Mouse (Mus musculus) heart, adult 18-20 months (tissue): ENCODE measurements around the gene Chpf. TPM values are rescaled to one million over a fixed set of nuclear protein-coding genes. Genes with fewer than 3 reads are reported as not detected.

Experiments
- DNase-seq, 2 experiments: peaks; one replicate each; pipeline ENCODE4 v3.0.0; 2021 to 2022; ENCODE audit warnings: mixed read lengths in 1 of 2
- total RNA-seq, 2 experiments: library from RNA; stranded (reverse); gene quantifications; 2 replicates each; pipeline ENCODE4 v1.2.3; 2021

Gene Chpf
- total RNA-seq, 2 experiments from 2014 or later, result 22.0 to 22.4 TPM

GRCm38 (mm10) chr1:75499441-75499840 lies 20.3 kb upstream of the Chpf start:
- DNase-seq, result no peak

- DNase-seq, result no peak
These were observed 19.8 kb upstream of the Chpf start for GRCm38 (mm10) chr1:75498897-75499296.

DNA sequence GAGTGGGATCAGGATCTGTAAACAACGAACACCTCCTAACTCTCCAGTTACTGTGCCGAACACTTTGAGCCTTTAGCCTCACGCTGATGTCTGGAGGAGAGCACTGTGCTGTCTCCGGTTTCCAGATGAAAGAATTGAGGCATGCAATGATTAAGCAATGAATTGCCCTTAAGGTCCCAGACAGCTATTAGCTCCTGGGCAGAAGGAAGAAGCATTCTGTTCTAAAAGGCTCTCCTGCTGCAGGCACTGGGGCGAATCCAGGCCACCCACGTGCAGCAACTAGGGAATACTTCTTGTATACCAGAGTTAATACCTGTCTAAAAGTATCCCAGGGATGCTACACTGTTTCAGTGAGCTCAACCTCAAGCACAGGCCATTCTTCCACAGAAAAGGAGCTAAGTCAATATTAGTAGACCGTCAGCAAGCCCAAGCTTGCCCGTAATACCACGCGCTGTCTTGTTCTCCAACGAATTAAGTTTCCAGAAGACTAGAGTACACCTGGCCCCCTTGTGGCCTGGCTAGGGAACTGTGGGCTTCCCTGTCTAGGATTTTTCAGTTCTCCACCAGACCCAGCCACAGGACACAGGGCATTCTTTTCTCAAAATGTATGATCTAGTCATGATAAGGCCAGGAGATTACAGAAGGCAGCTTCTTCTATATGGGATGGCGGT lies 15.9 kb upstream of the Chpf start:
- DNase-seq, result peak in 1 of 2 experiments; percentile 36

DNA sequence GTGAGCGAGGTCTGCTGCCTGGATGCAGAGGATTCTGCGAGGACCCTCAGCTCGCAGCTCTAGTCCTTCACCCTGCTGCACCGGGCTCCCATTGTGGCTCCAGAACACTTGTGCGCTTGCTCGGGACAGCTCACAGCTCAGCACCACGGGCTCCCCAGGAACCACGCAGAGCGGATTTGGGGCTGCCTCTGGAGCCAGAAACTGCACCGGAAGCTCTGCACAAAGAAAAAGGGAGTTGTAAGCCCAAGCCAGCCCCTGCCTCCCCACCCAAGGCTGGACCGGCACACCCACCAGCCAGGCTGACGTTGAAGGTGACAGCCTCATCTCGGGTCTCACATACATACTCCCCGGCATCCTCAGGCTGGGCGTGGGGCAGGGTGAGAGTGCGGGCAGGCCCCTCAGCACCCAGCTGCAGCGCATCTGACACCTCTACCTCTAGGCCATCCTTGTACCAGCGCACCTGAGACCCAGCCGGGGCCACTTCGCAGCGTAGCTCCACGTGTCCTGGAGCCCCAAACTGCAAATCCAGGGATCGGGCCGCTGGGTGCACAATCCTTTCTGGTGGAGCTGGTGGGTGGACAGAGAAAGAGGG lies 13.6 kb upstream of the Chpf start:
- DNase-seq, result no peak

- no peak for DNase-seq
These were observed 11.9 kb upstream of the Chpf start for GRCm38 (mm10) chr1:75490785-75491551.

GRCm38 (mm10) chr1:75487405-75488161 lies 8.5 kb upstream of the Chpf start:
- peak; percentile 48 to 51 for DNase-seq

- no peak for DNase-seq
These were observed 7.9 kb upstream of the Chpf start for GRCm38 (mm10) chr1:75487040-75487404.

- DNase-seq, result no peak
These were observed 7.5 kb upstream of the Chpf start for GRCm38 (mm10) chr1:75486561-75486960.

DNA sequence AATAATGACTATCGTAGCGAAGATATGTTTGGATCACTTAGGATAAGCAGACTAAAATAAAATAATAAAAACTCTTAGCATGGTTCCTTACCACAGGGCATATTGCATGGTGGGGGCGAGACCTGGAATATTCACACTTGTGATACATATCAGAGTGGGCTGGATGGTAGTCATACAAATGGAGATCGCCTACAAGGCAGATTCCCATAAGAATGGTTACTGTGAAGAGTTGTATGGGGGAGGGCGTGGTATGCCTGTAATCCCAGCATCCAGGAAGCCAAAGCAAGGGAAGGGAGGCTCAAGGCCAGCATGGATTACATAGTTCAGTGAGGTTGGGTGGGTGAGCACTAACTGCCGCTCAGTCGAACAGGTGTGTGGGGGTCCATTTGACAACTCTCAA lies 1.6 kb upstream of the Chpf start:
- no peak for DNase-seq

DNA sequence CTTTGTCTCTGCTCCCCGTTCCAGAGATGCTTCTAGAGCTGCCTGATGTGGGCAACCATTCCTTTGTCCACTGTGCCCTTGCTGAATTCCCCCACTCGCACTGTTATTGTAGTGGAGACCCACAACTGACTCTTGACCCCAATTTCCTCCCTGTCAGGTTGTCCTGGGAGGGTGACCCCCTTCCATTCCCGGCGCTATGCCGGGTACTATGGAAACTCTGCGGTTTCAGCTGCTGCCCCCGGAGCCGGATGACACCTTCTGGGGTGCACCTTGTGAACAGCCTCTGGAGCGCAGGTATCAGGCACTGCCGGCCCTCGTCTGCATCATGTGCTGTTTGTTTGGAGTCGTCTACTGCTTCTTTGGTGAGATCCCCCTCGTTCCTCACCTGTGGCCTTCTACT lies 929 bp upstream of the Chpf start:
- no peak for DNase-seq

- DNase-seq, result no peak
These were observed 505 bp upstream of the Chpf start for GRCm38 (mm10) chr1:75479635-75479989.

DNA sequence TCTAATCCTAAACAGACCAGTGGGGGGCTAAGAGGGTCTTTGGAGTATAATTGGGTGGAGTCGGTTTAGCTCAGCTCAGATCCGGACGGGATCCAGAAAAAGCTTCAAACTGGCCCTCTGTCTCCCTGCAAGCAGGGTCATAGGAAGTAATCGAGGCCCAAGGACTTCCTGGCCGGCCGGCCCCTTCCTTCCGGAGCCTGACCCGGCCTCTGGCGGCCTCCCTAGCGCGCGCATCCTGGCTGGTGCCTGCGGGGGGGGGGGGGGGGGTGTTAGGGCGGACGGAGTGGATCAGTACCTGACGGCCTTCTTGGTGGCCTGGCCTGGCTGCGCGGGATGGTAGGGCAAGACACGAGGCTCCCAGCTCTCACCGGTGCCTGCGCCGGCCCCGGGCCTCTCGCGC lies 610 bp downstream of the Chpf start:
- peak; percentile 60 to 74 for DNase-seq

- DNase-seq, result no peak
These were observed 1.2 kb downstream of the Chpf start for GRCm38 (mm10) chr1:75477966-75478290.

GRCm38 (mm10) chr1:75477264-75477965 lies 1.7 kb downstream of the Chpf start:
- peak; percentile 70 to 86 for DNase-seq

GRCm38 (mm10) chr1:75476441-75476840 lies 2.7 kb downstream of the Chpf start:
- no peak for DNase-seq

DNA sequence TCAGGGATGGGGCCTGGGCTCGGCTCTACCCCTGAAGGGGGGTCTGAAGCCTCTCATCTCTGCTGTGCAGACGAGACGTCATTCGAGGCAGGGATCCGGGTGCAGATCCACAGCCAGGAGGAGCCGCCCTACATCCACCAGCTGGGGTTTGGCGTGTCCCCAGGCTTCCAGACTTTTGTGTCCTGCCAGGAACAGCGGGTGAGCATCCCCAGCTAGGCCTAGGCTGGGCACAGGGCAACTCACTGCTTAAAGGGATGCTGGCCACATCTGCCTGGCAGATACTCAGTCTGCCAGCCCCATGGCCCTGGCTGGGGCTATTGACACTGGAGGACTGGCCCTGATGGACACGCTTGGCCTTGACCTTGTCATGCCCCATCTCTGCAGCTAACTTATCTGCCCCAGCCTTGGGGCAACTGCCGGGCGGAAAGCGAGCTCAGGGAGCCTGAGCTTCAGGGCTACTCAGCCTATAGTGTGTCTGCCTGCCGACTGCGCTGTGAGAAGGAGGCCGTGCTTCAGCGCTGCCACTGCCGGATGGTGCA lies 9.8 kb downstream of the Chpf start:
- no peak for DNase-seq

DNA sequence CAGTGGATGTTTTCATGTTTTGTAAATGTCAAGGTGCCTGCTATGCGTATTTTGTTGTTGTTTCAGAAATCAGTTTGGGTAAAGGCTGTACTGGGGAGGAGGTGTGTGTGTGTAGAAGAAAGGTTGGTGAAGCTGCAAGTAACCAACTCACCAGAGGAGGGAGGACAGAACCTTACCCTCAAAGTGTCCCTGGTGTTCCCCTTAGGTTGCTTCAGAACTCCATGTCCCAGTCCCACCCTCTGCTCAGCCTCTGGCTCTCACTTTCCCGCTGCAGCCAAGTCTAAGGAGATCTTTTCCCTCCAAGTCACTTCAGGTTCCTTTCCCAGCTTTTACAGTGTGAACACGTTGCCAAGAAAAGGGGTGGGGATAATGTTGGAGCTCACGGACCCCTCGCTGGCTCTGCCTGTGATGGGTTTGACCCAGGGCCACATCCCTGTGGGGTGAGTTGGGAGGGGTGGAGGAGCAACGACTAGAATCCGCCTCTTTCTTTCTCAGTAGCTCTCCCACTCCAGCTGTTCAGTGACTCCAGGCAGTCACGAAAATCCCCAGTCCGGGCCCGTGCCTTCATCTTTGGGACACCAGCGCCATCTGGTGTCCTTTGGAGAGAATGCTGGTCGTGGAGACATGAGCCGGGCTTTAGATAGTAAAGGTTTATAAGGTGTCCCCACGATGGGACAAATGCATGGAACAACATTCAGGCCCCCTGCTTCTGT lies 11.7 kb downstream of the Chpf start:
- peak; percentile 81 to 89 for DNase-seq

DNA sequence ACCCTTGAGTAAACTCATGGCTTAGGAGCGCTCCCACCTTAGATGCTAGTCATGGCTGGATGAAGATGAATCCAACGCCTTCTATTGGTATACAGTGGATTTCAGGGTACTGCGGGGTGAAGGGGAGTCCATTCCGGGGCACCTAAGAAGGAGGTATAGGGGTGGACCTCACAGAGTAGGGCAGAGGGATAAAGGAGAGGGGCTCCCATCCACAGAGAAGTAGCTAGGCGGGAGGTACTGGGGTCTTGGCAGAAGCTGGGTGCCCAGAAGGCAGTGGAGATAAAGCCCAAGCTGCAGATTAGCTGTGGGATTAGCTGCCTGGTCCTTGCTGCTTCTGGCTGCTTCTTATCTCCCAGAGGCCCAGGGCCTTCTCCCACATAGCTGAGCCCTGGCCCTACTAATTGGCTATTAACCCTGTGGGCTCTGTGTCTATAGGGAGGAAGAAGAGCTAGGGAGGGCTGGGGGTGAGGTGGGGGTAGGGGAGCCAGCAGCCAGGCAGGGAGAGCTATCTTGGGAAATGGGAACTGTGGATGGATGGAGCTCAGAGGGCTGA lies 15.4 kb downstream of the Chpf start:
- no peak for DNase-seq

DNA sequence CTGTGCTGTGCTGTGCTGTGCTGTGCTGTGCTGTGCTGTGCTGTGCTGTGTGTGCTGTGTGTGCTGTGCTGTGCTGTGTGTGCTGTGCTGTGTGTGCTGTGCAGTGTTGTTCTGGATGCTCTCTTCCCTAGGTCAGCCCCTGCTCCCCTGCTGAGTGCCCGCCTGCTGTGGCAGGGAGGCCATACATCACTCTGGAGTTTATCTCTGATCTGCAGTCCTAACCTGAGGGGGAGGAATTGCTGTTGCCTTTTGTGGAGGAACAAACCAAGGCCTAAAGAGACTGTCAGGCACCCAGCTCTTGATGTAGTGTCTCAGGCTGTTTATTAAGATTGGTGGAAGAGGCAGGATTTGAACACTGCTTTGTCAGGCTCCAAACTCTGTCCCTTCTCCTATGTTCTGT lies 16.5 kb downstream of the Chpf start:
- DNase-seq, result no peak

DNA sequence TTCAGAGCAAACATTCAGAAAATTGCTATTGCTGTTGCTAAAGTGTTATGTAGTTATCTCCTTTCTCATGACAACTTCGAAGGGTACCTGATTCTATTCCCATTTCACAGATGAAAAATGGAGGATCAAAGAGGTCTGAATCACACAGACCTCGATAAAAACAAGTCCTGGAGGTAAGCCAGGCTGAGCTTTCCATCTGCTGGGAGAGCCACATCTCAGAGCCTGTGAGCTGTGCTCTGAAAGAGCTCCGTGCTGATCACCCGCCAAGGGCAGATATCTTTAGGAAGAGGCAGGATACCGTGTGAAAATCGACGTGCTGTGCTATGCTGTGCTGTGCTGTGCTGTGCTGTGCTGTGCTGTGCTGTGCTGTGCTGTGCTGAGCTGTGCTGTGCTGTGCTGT lies 18.8 kb downstream of the Chpf start:
- no peak for DNase-seq
